Mouse (Mus musculus): Measurements from ENCODE around the gene Bcl6b.
A peak's percentile ranks its signal among the peaks of the same experiment; 100 is the strongest.

Gene Bcl6b

GRCm38 (mm10) chr11:70229260-70230010 lies at the start of gene Bcl6b:
Bcl6b (minus strand) TSS chr11:70229798.
- DNase-seq (ENCODE audit: low spot score) = no peak

- no peak for DNase-seq (ENCODE audit: low spot score)
Measured at GRCm38 (mm10) chr11:70278961-70279360, 49.4 kb upstream of the Bcl6b start.

GRCm38 (mm10) chr11:70271641-70272040 lies 42.0 kb upstream of the Bcl6b start:
- no peak for DNase-seq (ENCODE audit: low spot score)

DNA sequence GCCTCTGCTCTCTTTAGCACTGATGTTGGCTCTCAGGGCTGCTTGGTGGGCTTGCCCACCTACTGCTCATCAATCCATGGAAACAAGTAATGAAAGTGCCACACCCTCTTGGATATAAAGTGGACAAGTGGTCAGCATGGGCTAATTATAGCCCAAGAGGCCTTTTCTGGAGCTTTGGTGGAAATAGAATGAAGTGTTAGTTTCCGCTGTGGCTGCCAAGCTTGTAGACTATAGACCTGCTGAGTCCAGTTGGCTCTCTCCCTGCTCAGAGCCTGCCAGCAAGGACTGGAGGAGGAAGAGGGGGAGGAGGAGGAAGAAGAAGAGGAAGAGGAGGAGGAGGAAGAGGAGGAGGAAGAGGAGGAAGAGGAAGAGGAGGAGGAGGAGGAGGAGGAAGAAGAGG lies 36.8 kb upstream of the Bcl6b start:
- DNase-seq (ENCODE audit: low spot score) = no peak

DNA sequence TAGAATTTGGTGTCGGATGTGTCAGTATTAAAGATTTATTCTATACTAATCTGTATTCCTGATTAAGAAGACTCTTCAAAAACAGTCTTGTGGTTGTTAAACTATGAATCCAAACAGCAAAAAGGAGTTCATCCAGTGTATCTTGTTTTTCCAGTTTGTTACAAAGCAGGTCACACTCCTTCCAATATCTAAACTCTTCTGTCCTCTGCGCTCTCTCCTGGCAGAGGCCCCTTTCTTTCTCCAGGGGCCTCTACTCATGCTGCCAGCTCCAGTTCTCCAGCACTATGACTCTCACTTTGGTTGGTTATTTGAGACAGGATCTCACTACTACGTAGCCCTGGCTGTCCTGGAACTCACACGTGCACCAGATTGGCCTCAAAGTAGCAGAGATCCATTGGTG lies 36.2 kb upstream of the Bcl6b start:
- DNase-seq (ENCODE audit: low spot score) = no peak

- no peak for DNase-seq (ENCODE audit: low spot score)
Measured at GRCm38 (mm10) chr11:70265252-70265651, 35.7 kb upstream of the Bcl6b start.

DNA sequence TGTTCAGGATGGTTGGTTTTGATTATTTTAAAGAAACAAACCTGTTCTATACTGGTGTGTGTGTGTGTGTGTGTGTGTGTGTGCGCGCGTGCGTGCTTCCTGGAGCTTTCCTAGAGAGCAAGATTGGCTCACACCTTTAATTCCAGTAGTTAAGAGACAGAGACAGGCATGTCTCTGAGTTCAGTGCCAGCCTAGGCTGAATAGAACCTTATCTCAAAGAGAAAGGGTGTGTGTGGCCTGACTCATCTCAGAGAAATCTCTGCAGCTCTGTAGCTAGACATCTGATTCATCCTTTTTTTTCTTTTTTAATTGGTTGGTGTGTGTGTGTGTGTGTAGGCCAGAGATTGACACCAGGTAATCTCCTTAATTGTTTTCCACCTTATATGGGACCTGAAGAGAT lies 29.4 kb upstream of the Bcl6b start:
- no peak for DNase-seq (ENCODE audit: low spot score)

DNA sequence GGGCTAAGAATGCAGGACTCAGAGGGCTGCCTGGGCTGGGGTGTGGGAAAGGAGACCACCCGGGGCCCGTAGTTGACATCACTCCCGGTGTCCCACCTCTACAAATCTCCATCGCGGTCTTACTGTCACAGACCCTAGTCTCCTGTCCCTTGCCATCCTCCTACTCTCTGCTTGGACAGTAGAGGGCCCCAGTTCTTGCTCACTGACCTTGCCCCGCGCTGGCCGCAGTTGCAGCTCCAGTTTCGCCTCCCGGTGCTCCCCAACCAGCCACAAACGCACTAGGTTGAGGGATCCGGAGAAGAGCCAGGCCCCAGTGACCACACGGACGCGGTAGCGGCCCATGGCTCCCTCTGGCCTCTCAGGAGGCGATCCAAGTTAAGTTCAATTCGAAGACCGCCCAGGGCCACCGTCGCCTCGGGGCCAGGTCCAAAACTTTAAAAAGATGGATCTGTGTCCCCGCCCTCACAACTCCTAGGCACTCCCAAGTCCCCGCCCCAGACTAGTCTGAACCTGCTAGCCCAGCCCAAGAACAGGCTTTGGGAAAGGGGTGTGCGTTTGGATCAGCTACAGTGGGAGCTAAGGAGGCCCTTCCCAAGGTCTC lies 25.4 kb upstream of the Bcl6b start, which contains the start of gene Alox12:
Alox12 (minus strand) TSS at position 423 of the 601 bp plus-strand sequence.
- peak; percentile 50 for DNase-seq (ENCODE audit: low spot score)

DNA sequence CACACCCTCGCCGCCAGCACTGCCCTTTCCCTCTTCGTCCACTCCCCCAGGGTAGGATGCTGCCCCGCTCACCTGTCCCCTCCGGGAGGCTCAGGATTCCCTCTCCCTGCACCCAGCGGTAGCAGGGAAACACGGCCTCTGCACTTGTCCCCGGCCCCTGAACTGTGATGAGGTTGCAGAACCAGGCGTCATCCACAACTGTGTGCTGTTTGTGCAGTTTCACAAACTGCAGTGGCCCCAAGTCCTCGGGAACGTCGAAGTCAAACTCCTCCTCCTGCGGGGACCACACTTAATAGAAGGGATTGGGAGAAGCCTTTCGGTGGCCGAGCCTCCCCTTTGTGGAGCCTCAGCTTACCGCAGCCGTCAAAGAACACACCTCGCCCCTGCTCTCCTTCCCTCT lies 24.7 kb upstream of the Bcl6b start:
- no peak for DNase-seq (ENCODE audit: low spot score)

- no peak for DNase-seq (ENCODE audit: low spot score)
Measured at GRCm38 (mm10) chr11:70251853-70252252, 22.3 kb upstream of the Bcl6b start.

GRCm38 (mm10) chr11:70250150-70250549 lies 20.6 kb upstream of the Bcl6b start:
- no peak for DNase-seq (ENCODE audit: low spot score)

DNA sequence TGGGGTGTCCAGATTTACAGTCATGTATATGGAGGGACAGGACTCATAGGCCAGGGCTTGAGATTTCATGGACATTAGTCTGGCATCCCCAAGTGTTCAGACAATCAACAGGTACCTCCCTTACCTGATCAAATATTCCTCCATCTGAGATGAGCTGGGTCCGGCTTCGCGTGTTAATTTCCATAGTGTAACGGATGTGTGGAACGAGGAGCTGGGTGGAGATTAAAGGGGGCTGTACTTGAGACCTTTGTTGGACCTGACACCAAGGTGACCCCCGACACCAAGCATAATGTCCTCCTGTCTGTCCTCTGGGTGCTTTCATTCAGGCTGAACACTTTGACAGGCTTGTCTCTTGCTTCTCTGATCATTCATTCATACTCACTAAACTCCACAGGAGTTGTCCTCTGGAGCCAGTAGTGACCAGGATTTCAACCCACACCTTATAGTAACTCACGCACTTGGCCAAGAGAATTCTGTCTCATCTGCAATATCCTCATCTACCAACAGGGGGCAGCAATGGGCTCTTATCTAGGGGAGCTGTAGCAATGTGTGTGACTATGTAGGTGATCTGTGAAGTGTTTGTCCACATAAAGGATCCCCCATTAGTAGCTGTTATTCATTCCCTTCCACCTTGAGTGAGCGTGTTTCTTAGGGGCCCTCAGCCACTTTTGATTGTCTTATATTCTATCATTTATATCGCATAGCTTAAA lies 17.7 kb upstream of the Bcl6b start:
- peak; percentile 80 for DNase-seq (ENCODE audit: low spot score)

DNA sequence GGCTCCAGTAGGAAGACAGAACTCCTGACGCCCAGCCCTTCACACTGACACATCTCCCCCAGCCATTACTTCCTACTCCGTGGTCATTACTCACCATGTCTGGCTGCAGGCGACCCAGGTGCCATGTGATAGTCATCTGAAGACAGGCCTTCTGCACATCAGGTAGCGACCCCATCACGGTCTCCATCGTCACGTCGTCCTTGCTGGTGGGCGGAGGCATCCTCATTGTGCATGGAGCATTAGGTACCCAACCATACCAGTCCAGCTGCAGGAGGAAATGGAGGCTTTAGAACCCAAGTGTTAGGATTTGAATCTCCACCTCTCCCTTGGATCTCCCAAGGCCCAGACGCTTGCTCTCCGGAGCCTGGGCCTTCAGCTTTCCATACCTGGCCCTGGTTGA lies 13.0 kb upstream of the Bcl6b start:
- no peak for DNase-seq (ENCODE audit: low spot score)

- DNase-seq (ENCODE audit: low spot score) = peak; percentile 89
Measured at GRCm38 (mm10) chr11:70239541-70240279, 10.1 kb upstream of the Bcl6b start, which contains the start of the genes Gm21988 and Rnasek. Gm21988 (minus strand) TSS chr11:70239830. Rnasek (minus strand) TSS chr11:70239842.

GRCm38 (mm10) chr11:70238591-70239440 lies 9.2 kb upstream of the Bcl6b start:
- no peak for DNase-seq (ENCODE audit: low spot score)

GRCm38 (mm10) chr11:70237457-70238167 lies 8.0 kb upstream of the Bcl6b start, which contains the start of gene 0610010K14Rik:
0610010K14Rik (minus strand) TSS chr11:70237914.
- DNase-seq (ENCODE audit: low spot score) = peak; percentile 98

DNA sequence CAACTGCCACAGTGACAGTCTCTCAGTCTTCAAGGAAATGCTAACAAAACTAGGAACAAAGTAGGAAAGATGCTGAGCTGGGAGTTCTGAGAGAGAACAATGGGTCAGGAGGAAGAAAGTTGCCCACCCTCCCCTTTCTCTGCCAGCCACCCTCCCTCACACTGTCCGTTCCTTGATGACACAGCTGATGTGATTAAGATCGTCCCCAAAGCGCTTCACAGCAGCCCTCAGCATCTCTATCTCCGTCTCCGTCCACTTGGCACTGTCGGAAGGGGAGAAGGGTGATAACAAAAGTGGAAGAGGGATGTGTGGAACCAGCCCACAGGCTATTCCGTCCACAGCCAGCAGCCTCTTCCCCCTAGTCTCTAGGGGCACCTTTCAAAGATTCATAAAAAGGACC lies 7.1 kb upstream of the Bcl6b start:
- no peak for DNase-seq (ENCODE audit: low spot score)

GRCm38 (mm10) chr11:70235254-70235900 lies 5.8 kb upstream of the Bcl6b start:
- DNase-seq (ENCODE audit: low spot score) = no peak

DNA sequence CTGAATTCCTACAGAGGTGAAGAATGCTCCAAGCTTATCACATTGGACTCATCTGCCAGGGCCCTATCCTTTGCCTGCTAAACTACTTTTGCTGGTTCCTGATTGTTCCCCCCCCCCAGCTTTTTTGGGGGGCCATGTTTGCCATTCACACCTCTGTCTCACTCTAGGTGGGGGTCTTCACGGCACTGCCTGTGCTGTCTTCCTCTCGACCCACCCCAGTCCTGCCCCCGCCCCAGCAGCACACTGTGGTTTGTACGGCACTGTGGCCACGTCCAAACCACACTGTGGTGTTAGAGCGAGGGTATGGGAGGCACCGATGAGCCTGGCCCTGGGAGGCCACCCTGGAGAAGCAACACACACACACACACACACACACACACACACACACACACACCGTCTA lies 4.9 kb upstream of the Bcl6b start:
- DNase-seq (ENCODE audit: low spot score) = no peak

DNA sequence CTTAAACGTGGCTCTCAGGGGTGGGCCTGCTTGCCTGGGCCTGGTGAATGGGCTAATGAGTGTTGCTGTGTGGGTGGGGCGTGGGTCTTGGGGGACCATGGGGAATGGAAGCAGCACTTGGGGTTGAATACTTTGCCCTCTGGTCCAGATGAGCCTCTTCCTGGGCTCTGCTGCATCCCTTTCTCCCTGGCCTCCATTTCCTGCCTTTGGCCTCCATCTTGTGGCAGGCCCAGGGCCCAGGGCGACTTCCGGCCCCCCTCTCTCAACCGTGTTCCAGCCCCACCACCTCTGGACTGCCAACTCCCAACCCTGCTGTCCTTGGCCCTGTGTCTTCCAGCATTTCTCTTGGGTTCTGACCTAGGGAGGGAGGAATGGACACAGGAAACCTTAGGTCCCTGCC lies 4.4 kb upstream of the Bcl6b start:
- DNase-seq (ENCODE audit: low spot score) = no peak
